Mouse (Mus musculus) embryonic fibroblast, embryonic 13.5 days (primary cell): Measurements from ENCODE around the gene Irf1.

Source experiments
- CTCF ChIP-seq: IDR thresholded peaks from 2 replicates; pipeline ENCODE4 v1.5.1; 2011; ENCODE audit warnings: mild to moderate bottlenecking, control low read depth, low read length, moderate library complexity, borderline replicate concordance; ENCODE audit not compliant: insufficient read depth
- POLR2A ChIP-seq: IDR thresholded peaks from 2 replicates; pipeline ENCODE4 v1.6.1; 2011; ENCODE audit warnings: low read depth, mild to moderate bottlenecking, control low read depth, low read length, moderate library complexity

DNA sequence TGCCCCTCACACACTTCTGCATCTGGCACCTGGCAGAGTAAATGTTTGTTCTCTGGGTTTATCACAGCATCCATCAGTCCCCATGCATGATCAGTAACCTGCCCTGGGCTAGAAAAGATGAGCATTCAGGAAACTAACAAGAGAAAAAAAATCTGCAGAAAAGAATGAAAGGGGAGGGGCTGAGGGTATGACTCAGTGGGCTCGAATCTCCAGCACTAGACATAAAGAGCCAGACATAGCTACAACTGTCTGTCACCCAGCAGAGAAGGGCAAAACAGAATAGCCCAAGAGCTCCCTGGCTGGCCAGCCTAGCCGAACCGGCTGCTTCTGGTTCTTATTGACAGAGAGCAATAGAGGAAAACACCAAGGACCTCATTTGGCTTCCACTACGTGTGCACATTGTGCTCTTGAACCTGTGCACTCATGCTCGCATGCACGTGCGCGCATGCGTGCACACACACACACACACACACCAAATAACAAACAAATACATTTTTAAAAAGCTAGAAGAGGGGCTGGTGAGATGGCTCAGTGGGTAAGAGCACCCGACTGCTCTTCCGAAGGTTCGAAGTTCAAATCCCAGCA, 14.7 kb upstream of the Irf1 start:
- TF ChIP-seq CTCF (no peak), POLR2A (no peak)
